Mouse (Mus musculus) inflammation-experienced regulatory T-cells (primary cell): ENCODE results near the gene Olfr1356. TPM values are rescaled to one million over a fixed set of nuclear protein-coding genes. Genes with fewer than 3 reads are reported as not detected.

Source experiments
- polyA plus RNA-seq, 2 experiments: library from polyadenylated mRNA; unstranded; fragments of 100-300 nt; shearing (Covaris generic); gene quantifications; one replicate each; pipeline ENCODE4 v1.2.1; 2017

The Olfr1356 gene
- under 1 TPM; 0.33 to 0.49 TPM for polyA plus RNA-seq

DNA sequence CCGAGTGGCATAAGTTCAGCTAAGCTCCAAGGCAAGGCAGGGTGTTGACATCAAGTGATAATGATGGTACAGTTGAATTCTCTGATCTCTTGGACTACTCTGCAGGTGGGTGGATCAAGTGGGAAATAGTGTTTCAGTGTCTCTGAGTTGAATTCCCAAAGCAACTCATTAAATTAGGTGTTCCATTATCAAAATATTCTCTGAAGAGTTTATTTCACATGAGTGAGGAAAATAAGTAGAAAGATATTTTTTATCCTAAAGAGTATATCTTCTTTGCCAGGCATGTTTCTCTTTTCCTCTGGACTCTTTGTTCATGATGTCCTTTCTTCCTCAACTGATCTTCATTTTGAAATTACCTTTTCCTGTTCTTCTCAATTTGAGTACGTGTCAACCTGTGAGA lies at the start of gene Olfr1356:
Gene Olfr1356 (minus strand): TSS at position 101 of the 400 bp plus-strand sequence.

DNA sequence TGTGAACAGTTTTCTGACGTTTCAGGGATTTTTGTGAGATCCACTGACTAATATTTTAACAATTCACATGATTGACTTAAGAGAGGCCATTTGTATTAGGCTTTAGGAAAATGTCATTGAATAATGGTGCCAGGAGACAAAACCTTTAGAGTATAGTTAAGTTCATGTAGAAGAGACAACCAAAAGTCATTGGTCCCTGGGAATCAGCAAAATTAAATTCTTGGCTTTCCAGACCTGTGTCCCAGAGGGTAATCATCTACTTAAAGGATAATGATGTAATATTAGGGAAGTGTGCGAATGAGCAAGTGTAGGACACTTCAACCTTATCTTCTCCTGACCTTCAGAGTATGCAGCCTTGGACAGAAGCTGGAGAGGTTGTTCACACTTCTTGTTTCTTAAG lies 23.3 kb upstream of the Olfr1356 start, which contains the start of gene Olfr1355:
Gene Olfr1355 (plus strand): TSS at position 301 of the 400 bp plus-strand sequence.

Other genes with a start within 250 kb of the Olfr1356 start
- under 1 TPM in 1 of 2 experiments, not detected in 1; 0.58 TPM for gene Olfr1357, start 234.1 kb downstream of the Olfr1356 start, polyA plus RNA-seq
- not detected for gene Casp14, start 133.9 kb downstream of the Olfr1356 start, polyA plus RNA-seq
- under 1 TPM in 1 of 2 experiments, not detected in 1; 0.14 TPM for gene Ccdc105, start 99.1 kb downstream of the Olfr1356 start, polyA plus RNA-seq
- not detected for gene Slc1a6, start 71.7 kb downstream of the Olfr1356 start, polyA plus RNA-seq
- not detected for gene Olfr1355, start 23.4 kb upstream of the Olfr1356 start, polyA plus RNA-seq
- gene Olfr1354, start 61.0 kb upstream of the Olfr1356 start, polyA plus RNA-seq, result not detected
- not detected for gene Olfr8, start 98.5 kb upstream of the Olfr1356 start, polyA plus RNA-seq
- under 1 TPM in 1 of 2 experiments, not detected in 1; 0.08 TPM for gene Olfr1353, start 111.1 kb upstream of the Olfr1356 start, polyA plus RNA-seq
- gene Olfr1352, start 128.9 kb upstream of the Olfr1356 start, polyA plus RNA-seq, result not detected
- 1 to 10 TPM in 1 of 2 experiments, under 1 TPM in 1; 0.06 to 1.2 TPM for gene Olfr1351, start 160.3 kb upstream of the Olfr1356 start, polyA plus RNA-seq
- gene Olfr57, start 176.6 kb upstream of the Olfr1356 start, polyA plus RNA-seq, result under 1 TPM; 0.25 to 0.43 TPM
- 10 to 100 TPM; 20.4 to 26.2 TPM for gene 2610008E11Rik, start 245.4 kb upstream of the Olfr1356 start, polyA plus RNA-seq